In genomic region chr13:51964416-51964815, GRCm38 (mm10) we compare ENCODE assay signal across 8 mouse cellular contexts.
DNase-seq lines count a peak whose midpoint lies in the region; ATAC-seq lines count a peak whose summit lies in the region.

No protein-coding gene starts in this region.

- peak overlapping the region; percentile 51; the same call in 1 of the 2 replicates for H3K27ac ChIP-seq in kidney, embryonic 14.5 days (ENCODE audit: low read depth, low read length)
- no peak overlapping the region for H3K27ac ChIP-seq in embryonic facial prominence, embryonic 14.5 days (replicated peaks; ENCODE audit: low read depth, low read length)
- H3K27ac ChIP-seq in intestine, embryonic 15.5 days = 0 out of 2 replicates have a peak overlapping the region, but pooled peaks have one; percentile 15

- no peaks in the 10 kb centered on the region for H3K27me3 ChIP-seq in kidney, embryonic 14.5 days (ENCODE audit: control insufficient read depth, insufficient read depth, low read length)
- H3K27me3 ChIP-seq in embryonic facial prominence, embryonic 14.5 days (replicated peaks; ENCODE audit: control insufficient read depth, insufficient read depth, low read length) = no peaks in the 10 kb centered on the region
- no peaks in the 10 kb centered on the region for H3K27me3 ChIP-seq in intestine, embryonic 15.5 days (replicated peaks)

- no peak overlapping the region for H3K9ac ChIP-seq in kidney, embryonic 14.5 days (ENCODE audit: low read depth, low read length)
- H3K9ac ChIP-seq in embryonic facial prominence, embryonic 14.5 days (ENCODE audit: low read depth, low read length) = no peak overlapping the region
- no peak overlapping the region for H3K9ac ChIP-seq in intestine, embryonic 15.5 days

- H3K4me1 ChIP-seq in kidney, embryonic 14.5 days (ENCODE audit: control insufficient read depth, insufficient read depth, low read length) = peaks cover 26% of the 10 kb centered on the region
- peaks cover 12% of the 10 kb centered on the region; the same call in 1 of the 2 replicates for H3K4me1 ChIP-seq in embryonic facial prominence, embryonic 14.5 days (ENCODE audit: control insufficient read depth, insufficient read depth, low read length)
- peaks cover 37% of the 10 kb centered on the region for H3K4me1 ChIP-seq in intestine, embryonic 15.5 days (replicated peaks)

- no peak overlapping the region for H3K4me2 ChIP-seq in kidney, embryonic 14.5 days (replicated peaks; ENCODE audit: low read depth, low read length)
- no peak overlapping the region for H3K4me2 ChIP-seq in embryonic facial prominence, embryonic 14.5 days (ENCODE audit: low read depth, low read length)
- no peak overlapping the region for H3K4me2 ChIP-seq in intestine, embryonic 15.5 days (replicated peaks)

- no peaks in the 10 kb centered on the region for H3K36me3 ChIP-seq in kidney, embryonic 14.5 days (ENCODE audit: control insufficient read depth, insufficient read depth, low read length)
- H3K36me3 ChIP-seq in embryonic facial prominence, embryonic 14.5 days (ENCODE audit: control insufficient read depth, insufficient read depth, low read length) = no peaks in the 10 kb centered on the region
- no peaks in the 10 kb centered on the region for H3K36me3 ChIP-seq in intestine, embryonic 15.5 days

- no peaks in the 10 kb centered on the region for H3K9me3 ChIP-seq in kidney, embryonic 14.5 days (ENCODE audit: control insufficient read depth, low read length)
- no peaks in the 10 kb centered on the region for H3K9me3 ChIP-seq in embryonic facial prominence, embryonic 14.5 days (ENCODE audit: control insufficient read depth, low read length)
- H3K9me3 ChIP-seq in intestine, embryonic 15.5 days = no peaks in the 10 kb centered on the region

- H3K4me3 ChIP-seq in kidney, embryonic 14.5 days (ENCODE audit: low read length) = no peak overlapping the region
- H3K4me3 ChIP-seq in embryonic facial prominence, embryonic 14.5 days (ENCODE audit: low read depth, low read length) = no peak overlapping the region
- H3K4me3 ChIP-seq in intestine, embryonic 15.5 days (replicated peaks) = no peak overlapping the region

- no peak for DNase-seq in kidney, adult 18-20 months
- peak; percentile 72 for DNase-seq in embryonic facial prominence, embryonic 14.5 days (ENCODE audit: low spot score)
- peak; percentile 73 for DNase-seq in lung, postnatal 36 days
- no peak for DNase-seq in left cerebral cortex, postnatal 4 days
- no peak for DNase-seq in ovary, postnatal 14 days (ENCODE audit: low spot score)
- DNase-seq in left cerebral cortex, adult 8-10 months (ENCODE audit: low spot score in 2 of 2) = no peak

- intact Hi-C loops in left cerebral cortex, postnatal 4 days (cut with DNase I) = no loop called here

- peak; percentile 19; the same call in 1 of the 2 replicates for ATAC-seq in kidney, embryonic 14.5 days (ENCODE audit: low FRiP score, low TSS enrichment)
- peak; percentile 13; the same call in 1 of the 2 replicates for ATAC-seq in embryonic facial prominence, embryonic 14.5 days (ENCODE audit: low read depth)
- peak; percentile 79 for ATAC-seq in intestine, embryonic 15.5 days

- 62% methylated on average over 6 of the region's 6 CpGs for WGBS in kidney, embryonic 14.5 days
- 28% methylated on average over 6 of the region's 6 CpGs for whole genome bisulfite sequencing in embryonic facial prominence, embryonic 14.5 days
- whole genome bisulfite sequencing in intestine, embryonic 15.5 days = 34% methylated on average over 6 of the region's 6 CpGs

Comparison
In these comparisons a context has a peak if more than half of its experiments do, and no peak if none do; other contexts are left out.
1. ATAC-seq: peak in every context shown above with its lines; median percentile 79 in intestine, embryonic 15.5 days; 19 in kidney, embryonic 14.5 days; 13 in embryonic facial prominence, embryonic 14.5 days.
2. DNase-seq: peak in embryonic facial prominence, embryonic 14.5 days (single experiment) and lung, postnatal 36 days (single experiment); none in kidney, adult 18-20 months (single experiment), left cerebral cortex, postnatal 4 days (single experiment), ovary, postnatal 14 days (single experiment) and left cerebral cortex, adult 8-10 months (0 of 2).